Mouse (Mus musculus): ENCODE results near the gene Zfp618.

The Zfp618 gene

DNA sequence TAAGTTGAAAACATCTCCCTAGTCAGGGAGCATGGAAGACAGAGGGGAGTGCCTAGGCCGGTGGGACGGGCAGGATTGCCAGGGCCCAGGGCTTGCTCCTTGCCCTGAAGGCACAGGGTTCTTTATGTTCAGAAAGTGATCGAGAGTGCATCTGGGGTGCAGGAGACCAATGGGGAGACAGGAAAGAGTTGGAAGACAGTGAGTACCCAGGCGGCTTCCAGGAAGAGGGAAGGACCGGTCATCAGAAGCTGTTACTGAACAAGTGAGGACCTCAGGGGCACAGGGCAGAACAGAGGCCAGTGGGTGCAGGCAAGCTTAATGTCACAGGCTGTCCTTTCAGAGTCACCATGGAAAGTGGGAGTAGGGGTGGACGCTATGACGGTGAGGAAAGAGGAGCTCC, 192.8 kb downstream of the Zfp618 start:
- DNase-seq (ENCODE audit: low read depth), result no peak

DNA sequence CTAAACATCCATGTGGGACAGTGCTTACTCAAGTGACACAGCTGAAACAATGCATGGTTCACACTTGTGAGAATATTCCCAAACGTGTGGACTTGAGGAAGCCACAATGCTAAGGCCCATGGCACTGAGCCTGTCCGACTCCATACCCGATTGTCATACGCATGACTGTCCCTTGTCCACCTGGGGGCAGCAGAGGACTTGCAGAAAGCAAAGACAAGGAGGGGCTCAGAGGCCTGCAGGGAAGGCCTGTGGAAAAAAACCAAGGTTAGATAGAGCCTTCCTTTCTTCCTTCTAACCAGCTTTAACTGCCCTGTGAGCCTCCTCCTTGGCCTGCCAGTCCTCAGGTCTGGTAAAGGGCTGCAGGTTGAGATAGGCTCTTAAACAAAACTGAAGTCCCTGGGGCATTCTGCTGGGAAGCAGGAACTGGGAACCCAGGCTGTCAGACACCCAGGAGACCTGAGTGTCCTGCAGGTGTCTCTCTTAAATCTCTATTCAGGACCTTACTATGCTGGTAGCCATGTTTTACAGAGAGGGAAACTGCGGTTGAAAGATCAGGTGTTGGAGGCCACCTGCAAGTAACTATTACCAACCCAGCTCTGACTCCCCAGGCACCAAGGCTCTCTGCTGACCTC, 193.7 kb downstream of the Zfp618 start:
- DNase-seq (ENCODE audit: low read depth), result peak; percentile 65

DNA sequence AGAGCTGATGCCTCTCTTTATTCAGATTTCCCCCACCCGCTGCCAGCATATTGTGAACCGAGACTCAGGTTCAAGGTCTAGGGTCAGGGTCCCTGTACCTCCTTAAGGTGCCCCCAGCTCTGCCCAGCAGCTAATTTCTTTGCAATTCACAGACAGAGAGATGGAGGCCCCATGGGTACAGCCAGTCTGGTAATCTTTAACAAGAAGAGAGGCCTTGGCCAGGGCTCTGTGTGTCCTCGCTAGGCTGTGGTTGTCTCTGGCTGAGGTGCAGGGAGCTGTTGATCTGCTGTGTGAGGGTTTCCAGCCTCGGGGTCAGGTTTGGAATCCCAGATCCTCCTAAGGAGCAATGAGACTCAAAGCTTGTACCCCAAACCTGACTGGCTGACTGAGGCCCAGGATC, 200.3 kb downstream of the Zfp618 start:
- DNase-seq (ENCODE audit: low read depth), result no peak

DNA sequence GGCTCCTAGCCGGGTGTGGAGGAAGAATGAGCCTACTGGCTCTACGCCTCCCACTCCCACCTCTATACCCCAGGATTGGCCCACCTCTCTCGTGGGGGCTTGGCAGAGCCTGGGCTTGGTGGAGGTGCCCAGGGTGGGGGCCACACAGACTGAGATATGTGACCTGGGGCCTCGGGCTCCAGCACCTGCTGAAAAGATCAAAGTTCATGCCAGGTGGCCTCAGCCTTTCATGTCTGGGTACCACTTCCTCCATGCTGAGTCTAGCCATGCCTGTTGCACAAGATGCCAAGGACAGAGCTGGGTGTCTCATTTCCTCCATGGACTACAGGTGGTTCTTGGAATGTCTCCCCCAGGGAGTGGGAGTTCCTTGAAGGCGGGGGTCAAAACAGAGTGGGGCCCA, 200.9 kb downstream of the Zfp618 start:
- DNase-seq (ENCODE audit: low read depth), result no peak

DNA sequence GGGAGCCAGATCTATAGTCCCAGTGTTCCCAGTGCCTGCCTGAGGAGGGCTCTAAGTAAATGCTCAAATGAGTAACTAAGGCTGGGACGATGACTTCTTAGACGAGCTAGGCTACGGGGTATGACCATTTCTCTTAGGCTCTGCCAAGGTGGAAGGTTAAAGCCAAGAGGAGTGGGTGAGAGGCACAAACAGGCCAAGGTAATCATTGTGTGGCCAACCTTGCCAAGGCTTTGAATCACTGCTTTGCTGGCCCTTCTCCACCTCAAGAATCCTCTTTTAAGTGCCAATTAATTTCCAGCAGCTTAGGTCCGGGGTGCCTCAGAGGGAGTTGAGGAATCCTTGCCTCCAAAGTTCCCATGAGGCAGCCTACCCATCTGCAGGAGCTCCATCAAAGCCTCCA, 204.7 kb downstream of the Zfp618 start:
- DNase-seq (ENCODE audit: low read depth), result no peak

DNA sequence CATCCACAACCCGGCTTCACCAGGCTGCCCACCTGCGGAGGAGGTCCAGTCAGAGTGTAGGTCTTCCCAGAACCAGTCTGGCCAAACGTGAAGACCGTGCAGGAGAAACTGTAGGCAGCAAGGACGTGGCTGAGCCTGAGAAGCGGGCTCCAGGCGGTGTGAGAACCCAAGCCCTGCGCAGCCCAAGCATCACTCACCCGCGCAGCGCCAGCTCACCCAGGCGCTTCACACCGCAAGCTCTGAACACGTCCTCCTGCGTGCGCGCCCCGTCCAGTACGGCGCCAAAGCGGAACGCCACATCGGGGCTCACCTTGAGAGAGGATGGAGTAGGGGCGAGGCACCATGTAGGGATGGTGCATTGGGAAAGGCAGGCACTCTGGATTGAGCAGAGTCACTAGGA, 205.7 kb downstream of the Zfp618 start:
- no peak for DNase-seq (ENCODE audit: low read depth)

DNA sequence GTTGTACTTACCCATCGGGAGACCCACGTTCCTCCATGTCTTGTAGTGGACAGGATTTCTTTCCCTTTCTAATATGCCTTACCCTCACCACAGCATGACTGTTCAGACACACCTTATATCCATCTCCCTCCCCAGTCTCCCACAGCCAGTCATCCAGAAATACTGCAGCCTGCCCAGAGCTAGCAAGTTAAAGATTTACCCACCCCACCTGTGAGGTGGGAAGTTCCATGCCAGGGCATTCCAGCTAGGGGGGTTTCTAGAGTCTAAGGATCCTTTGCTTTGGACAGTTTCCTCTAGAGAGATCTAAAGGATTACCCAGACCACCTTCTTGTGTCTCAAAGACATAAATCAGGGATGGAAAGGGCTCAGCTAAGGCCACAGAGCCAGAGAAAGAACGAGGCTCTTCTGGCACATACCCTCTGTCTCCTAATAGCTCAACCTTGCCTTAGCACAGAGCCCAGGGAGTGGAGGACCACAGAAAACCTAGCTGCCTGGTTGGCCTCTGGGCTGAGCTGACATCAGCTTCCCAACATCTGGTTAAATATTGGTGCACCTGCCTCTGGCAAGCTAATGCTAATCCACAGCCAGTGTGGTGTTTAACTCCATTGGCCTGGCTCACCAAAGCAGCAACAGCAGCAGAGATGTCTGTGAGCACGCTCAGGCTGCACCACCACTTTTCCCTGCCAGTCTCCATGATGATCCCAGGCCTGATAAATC, 206.8 kb downstream of the Zfp618 start, which contains the start of gene Kif12:
Gene Kif12 (minus strand): TSS at position 163 of the 717 bp plus-strand sequence.
- no peak for DNase-seq (ENCODE audit: low read depth)

- DNase-seq (ENCODE audit: low read depth), result no peak
Measured at GRCm38 (mm10) chr4:63181556-63181955, 216.2 kb downstream of the Zfp618 start.

- no peak for DNase-seq (ENCODE audit: low read depth)
Measured at GRCm38 (mm10) chr4:63186281-63186870, 221.0 kb downstream of the Zfp618 start.
